8 mouse cellular contexts compared by ENCODE assay signal in the genomic region with DNA sequence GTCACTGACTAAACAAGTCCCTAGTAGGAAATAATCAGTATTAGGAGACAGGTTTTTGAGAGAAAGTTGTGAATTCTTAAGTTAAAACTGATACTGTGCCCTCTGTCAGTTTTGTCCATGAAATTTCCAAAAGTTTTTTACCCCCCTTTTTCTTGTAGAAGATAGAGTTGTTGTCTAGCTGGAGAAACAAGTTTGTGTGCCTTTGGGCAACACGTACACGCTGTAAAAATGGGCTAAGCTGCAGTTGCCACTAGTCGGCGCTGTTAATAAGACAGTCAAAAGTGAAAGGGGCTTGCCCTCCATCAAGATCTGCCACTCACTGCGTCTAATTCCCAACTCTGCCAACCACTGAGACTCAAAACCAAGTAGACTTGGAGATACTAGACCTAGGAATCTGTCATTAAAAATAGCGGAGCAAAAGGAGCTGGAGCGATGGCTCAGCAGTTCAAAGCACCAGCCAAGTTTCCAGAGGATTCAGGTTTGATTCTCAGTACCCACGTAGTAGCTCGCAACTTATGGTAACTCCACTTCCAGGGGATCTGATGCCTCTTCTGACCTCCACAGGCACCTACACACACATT. TPM values are rescaled to one million over a fixed set of nuclear protein-coding genes. Genes with fewer than 3 reads are reported as not detected.
DNase-seq lines count a peak whose midpoint lies in the region; ATAC-seq and TF ChIP-seq lines count a peak whose summit lies in the region.

No protein-coding gene starts in this region.

- H3K36me3 ChIP-seq in ES-E14 (ENCODE audit: control insufficient read depth, insufficient read depth, low read length, poor library complexity, severe bottlenecking) = peaks cover 7% of the 10 kb centered on the region; the same call in 1 of the 2 replicates
- peaks cover 12% of the 10 kb centered on the region for H3K36me3 ChIP-seq in forebrain, embryonic 13.5 days (ENCODE audit: poor library complexity, severe bottlenecking)
- peaks cover 3% of the 10 kb centered on the region; the same call in 1 of the 2 replicates for H3K36me3 ChIP-seq in neural tube, embryonic 14.5 days (ENCODE audit: control insufficient read depth, insufficient read depth, low read length)

- H3K27ac ChIP-seq in ES-E14 (ENCODE audit: insufficient read depth, low read depth, low read length, poor library complexity, severe bottlenecking) = no peak overlapping the region; the same call in 1 of the 2 replicates
- H3K27ac ChIP-seq in forebrain, embryonic 13.5 days = no peak overlapping the region
- no peak overlapping the region; the same call in 1 of the 2 replicates for H3K27ac ChIP-seq in neural tube, embryonic 14.5 days (ENCODE audit: low read depth, low read length)

- DNase-seq in ES-E14 (ENCODE audit: low read depth, low spot score) = peak; percentile 96
- peak; percentile 96 for DNase-seq in c-Kit-positive CD71-positive TER-119-positive erythroid progenitor cells, embryonic 14.5 days (ENCODE audit: low spot score)
- peak; percentile 75 to 80 for DNase-seq in heart, postnatal 36 days
- DNase-seq in layer of hippocampus, adult 18-20 months (ENCODE audit: low spot score in 2 of 2) = peak; percentile 62 to 85
- peak; percentile 81 to 88 for DNase-seq in lung, adult 18-20 months
- peak; percentile 84 for DNase-seq in testis, postnatal 10 days (ENCODE audit: low spot score)

- no peak for ATAC-seq in forebrain, embryonic 13.5 days
- no peak for ATAC-seq in neural tube, embryonic 14.5 days (ENCODE audit: low read depth)

- in situ Hi-C loops in ES-E14 (cut with MboI; ENCODE audit: low sequenced_read_pairs in 2 of 2, unreplicated experiment in 2 of 2) = no loop called here

- H3K9me3 ChIP-seq in ES-E14 (ENCODE audit: control insufficient read depth, insufficient read depth, low read depth, low read length) = no peaks in the 10 kb centered on the region
- no peaks in the 10 kb centered on the region for H3K9me3 ChIP-seq in forebrain, embryonic 13.5 days (replicated peaks)
- H3K9me3 ChIP-seq in neural tube, embryonic 14.5 days (ENCODE audit: control insufficient read depth, low read length) = no peaks in the 10 kb centered on the region

- H3K27me3 ChIP-seq in forebrain, embryonic 13.5 days = peaks cover 3% of the 10 kb centered on the region; the same call in 1 of the 2 replicates
- no peaks in the 10 kb centered on the region for H3K27me3 ChIP-seq in neural tube, embryonic 14.5 days (ENCODE audit: control insufficient read depth, insufficient read depth, low read length)

- H3K4me1 ChIP-seq in ES-E14 (ENCODE audit: control insufficient read depth in 2 of 2, insufficient read depth in 2 of 2, low read length in 2 of 2, poor library complexity in 1 of 2) = no peaks in the 10 kb centered on the region
- 0 out of 2 replicates have a peak, but pooled peaks cover 12% of the 10 kb centered on the region for H3K4me1 ChIP-seq in forebrain, embryonic 13.5 days
- no peaks in the 10 kb centered on the region for H3K4me1 ChIP-seq in neural tube, embryonic 14.5 days (ENCODE audit: control insufficient read depth, insufficient read depth, low read length)

- H3K4me2 ChIP-seq in forebrain, embryonic 13.5 days = peak overlapping the region; percentile 67
- peak overlapping the region; percentile 55; the same call in 1 of the 2 replicates for H3K4me2 ChIP-seq in neural tube, embryonic 14.5 days (ENCODE audit: low read depth, low read length)

- H3K4me3 ChIP-seq in ES-E14 (ENCODE audit: insufficient read depth in 1 of 2, low read depth in 1 of 2, low read length in 2 of 2, poor library complexity in 1 of 2, severe bottlenecking in 1 of 2) = peak overlapping the region; percentile 73 to 80; a peak in 3 of 4 replicates
- peak overlapping the region; percentile 57; the same call in 1 of the 2 replicates for H3K4me3 ChIP-seq in forebrain, embryonic 13.5 days
- H3K4me3 ChIP-seq in neural tube, embryonic 14.5 days (ENCODE audit: low read depth, low read length) = peak overlapping the region; percentile 49; the same call in 1 of the 2 replicates

- intact Hi-C loops in heart, postnatal 36 days (cut with DNase I) = loop anchor here (2.0 to 5.0 kb wide), 2 partner anchors 60 to 117 kb away; partner anchors contain the start of gene Anp32b

- peak overlapping the region; percentile 8; the same call in 1 of the 2 replicates for H3K9ac ChIP-seq in ES-E14 (ENCODE audit: insufficient read depth, low read depth, low read length, poor library complexity, severe bottlenecking)
- no peak overlapping the region for H3K9ac ChIP-seq in forebrain, embryonic 13.5 days
- no peak overlapping the region for H3K9ac ChIP-seq in neural tube, embryonic 14.5 days (replicated peaks; ENCODE audit: low read depth, low read length)

- 24% methylated on average over 9 of the region's 9 CpGs for WGBS in forebrain, embryonic 13.5 days
- 23% methylated on average over 9 of the region's 9 CpGs for WGBS in neural tube, embryonic 14.5 days

TF ChIP-seq in ES-E14, 5 proteins besides CTCF, POLR2A, EP300 and RAD21:
- TF ChIP-seq HCFC1 (IDR thresholded peaks at IDR 0.05; ENCODE audit: borderline replicate concordance, insufficient read depth, low read length) (no peak), ZC3H11A (IDR thresholded peaks at IDR 0.05; ENCODE audit: borderline replicate concordance, low read depth, low read length) (peak; percentile 22; the same call in 1 of the 2 replicates)

RNA-seq across cellular contexts. Expression of gene Trmo, which starts 1.2 kb away (rescaled TPM):
- total RNA-seq in ES-E14 (2012; rRNA removed) = 18.8 and 21.0 TPM in 2 replicates
- 11.1 and 11.4 TPM in 2 replicates for polyA plus RNA-seq in forebrain, embryonic 13.5 days (2015; fragmentation: Nextera tagmentation; extraction: Ambion mirVana)
- total RNA-seq in heart, postnatal 36 days (2021) = 1 to 10 TPM; 3.4 to 4.2 TPM
- 1 to 10 TPM; 4.8 to 5.3 TPM for total RNA-seq in layer of hippocampus, adult 18-20 months (2021)
- polyA plus RNA-seq in neural tube, embryonic 14.5 days (2014; fragmentation: Nextera tagmentation; extraction: Ambion mirVana) = 9.7 and 10.0 TPM in 2 replicates

RNA-seq across cellular contexts. Expression of gene Hemgn, which starts 22.8 kb away (rescaled TPM):
- total RNA-seq in ES-E14 (2012; rRNA removed) = not detected in 2 replicates
- 0.09 and 0.77 TPM in 2 replicates for polyA plus RNA-seq in forebrain, embryonic 13.5 days (2015; fragmentation: Nextera tagmentation; extraction: Ambion mirVana)
- total RNA-seq in heart, postnatal 36 days (2021) = under 1 TPM in 1 of 2 experiments, not detected in 1; 0.19 TPM
- not detected for total RNA-seq in layer of hippocampus, adult 18-20 months (2021)
- 0.28 and 0.81 TPM in 2 replicates for polyA plus RNA-seq in neural tube, embryonic 14.5 days (2014; fragmentation: Nextera tagmentation; extraction: Ambion mirVana)

RNA-seq across cellular contexts. Expression of gene Foxe1, which starts 47.1 kb away (rescaled TPM):
- total RNA-seq in ES-E14 (2012; rRNA removed) = 0.21 and 0.22 TPM in 2 replicates
- polyA plus RNA-seq in forebrain, embryonic 13.5 days (2015; fragmentation: Nextera tagmentation; extraction: Ambion mirVana) = not detected in 2 replicates
- total RNA-seq in heart, postnatal 36 days (2021) = not detected
- total RNA-seq in layer of hippocampus, adult 18-20 months (2021) = not detected
- not detected in 2 replicates for polyA plus RNA-seq in neural tube, embryonic 14.5 days (2014; fragmentation: Nextera tagmentation; extraction: Ambion mirVana)
